Mouse (Mus musculus): ENCODE data around the gene Nfkbiz. TPM values are rescaled to one million over a fixed set of nuclear protein-coding genes. Genes with fewer than 3 reads are reported as not detected.

Nfkbiz gene
- polyA plus RNA-seq, 1 experiment from 2014 or later: 2.2 TPM

DNA sequence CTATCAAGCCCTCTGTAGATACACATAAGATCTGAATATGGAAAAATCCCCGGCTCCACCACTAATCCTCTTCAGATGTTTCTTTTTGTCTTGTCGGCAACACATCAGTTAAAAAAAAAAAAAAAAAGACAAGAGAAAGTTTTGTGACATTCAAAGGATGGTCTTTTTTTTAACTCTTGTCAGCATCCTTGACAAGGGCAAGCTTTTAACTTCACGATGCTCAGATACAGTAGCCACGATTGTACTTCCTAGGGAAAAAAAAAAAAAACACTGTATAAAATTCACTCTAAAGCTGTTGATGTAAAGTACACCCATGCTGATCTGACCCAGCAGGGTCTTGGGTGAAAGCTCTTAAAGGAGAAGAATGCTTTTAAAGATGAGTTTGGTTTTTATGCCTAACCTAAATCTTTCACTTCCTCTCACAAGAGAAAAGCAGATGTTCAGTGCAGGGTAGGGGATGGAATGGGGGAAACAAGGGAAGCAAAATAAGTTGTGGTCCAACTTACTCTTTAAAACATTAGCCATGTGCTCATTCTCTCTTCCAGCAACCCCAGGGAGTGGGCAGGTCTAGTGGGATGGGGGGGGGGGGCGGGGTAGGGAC is 57.6 kb downstream of the Nfkbiz start:
- Histone ChIP-seq H3K4me1 (ENCODE audit: control insufficient read depth, low read depth, low read length) (no peaks in the 10 kb centered on the region; the same call in 1 of the 2 replicates), H3K27ac (ENCODE audit: low read length) (no peak overlapping the region), H3K4me3 (ENCODE audit: low read depth, low read length) (no peak overlapping the region), H3K9me3 (replicated peaks; ENCODE audit: control insufficient read depth, low read length) (no peaks in the 10 kb centered on the region), H3K9ac (ENCODE audit: low read depth, low read length) (no peak overlapping the region), H3K4me2 (ENCODE audit: low read depth, low read length) (no peak overlapping the region), H3K27me3 (ENCODE audit: control insufficient read depth, insufficient read depth, low read depth, low read length) (no peaks in the 10 kb centered on the region), H3K36me3 (ENCODE audit: control insufficient read depth, insufficient read depth) (no peaks in the 10 kb centered on the region)
- 44% methylated on average over 5 of the region's 5 CpGs for WGBS (ENCODE audit: insufficient replicate concordance)
- ATAC-seq (ENCODE audit: low read depth): no peak

DNA sequence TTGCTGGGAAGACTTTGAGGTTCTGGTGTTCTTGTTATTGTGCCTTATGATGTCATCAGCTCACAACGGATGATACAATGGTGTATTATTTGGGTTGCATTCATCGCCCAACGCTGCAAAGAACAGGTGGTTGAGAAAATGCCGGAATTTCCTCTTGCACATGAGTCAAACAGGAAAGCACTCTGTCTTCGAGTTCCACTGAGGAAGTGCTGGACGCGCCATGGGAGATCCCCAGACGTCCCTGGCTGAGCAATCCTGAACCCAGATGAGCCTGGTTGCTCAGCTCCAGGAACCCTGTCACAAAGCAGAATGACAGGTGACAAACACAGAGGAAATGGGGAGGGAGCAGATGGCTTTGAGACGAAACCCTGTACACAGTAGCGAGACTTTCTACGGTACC is 62.4 kb downstream of the Nfkbiz start:
- Histone ChIP-seq H3K9ac (ENCODE audit: low read depth, low read length) (no peak overlapping the region), H3K4me2 (ENCODE audit: low read depth, low read length) (no peak overlapping the region), H3K4me1 (ENCODE audit: control insufficient read depth, low read depth, low read length) (no peaks in the 10 kb centered on the region), H3K9me3 (replicated peaks; ENCODE audit: control insufficient read depth, low read length) (no peaks in the 10 kb centered on the region), H3K27ac (ENCODE audit: low read length) (no peak overlapping the region), H3K27me3 (ENCODE audit: control insufficient read depth, insufficient read depth, low read depth, low read length) (no peaks in the 10 kb centered on the region), H3K4me3 (ENCODE audit: low read depth, low read length) (no peak overlapping the region), H3K36me3 (ENCODE audit: control insufficient read depth, insufficient read depth) (no peaks in the 10 kb centered on the region)
- ATAC-seq (ENCODE audit: low read depth): no peak
- WGBS (ENCODE audit: insufficient replicate concordance): 45% methylated on average over 11 of the region's 11 CpGs

DNA sequence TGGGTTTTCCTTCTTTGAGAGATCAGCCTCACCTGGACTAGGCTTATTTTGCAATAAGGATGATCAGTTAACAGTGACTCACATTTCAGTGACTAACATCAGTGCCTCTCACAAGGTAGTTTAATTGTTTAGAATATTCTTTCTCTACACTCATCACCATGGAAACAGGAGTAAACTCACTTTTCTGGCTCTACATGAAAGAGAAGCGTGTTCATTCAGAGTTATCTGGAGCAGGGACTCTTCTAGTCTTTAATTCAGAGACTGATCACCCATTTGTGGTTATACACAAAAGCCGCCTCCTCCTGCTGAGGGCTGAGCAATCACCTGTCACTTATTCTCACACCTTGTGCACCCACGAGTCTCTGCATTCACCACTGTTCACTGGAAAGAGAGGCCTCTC is 68.5 kb downstream of the Nfkbiz start:
- Histone ChIP-seq H3K4me3 (ENCODE audit: low read depth, low read length) (no peak overlapping the region), H3K9ac (ENCODE audit: low read depth, low read length) (no peak overlapping the region), H3K36me3 (ENCODE audit: control insufficient read depth, insufficient read depth) (no peaks in the 10 kb centered on the region), H3K4me1 (ENCODE audit: control insufficient read depth, low read depth, low read length) (no peaks in the 10 kb centered on the region), H3K4me2 (ENCODE audit: low read depth, low read length) (no peak overlapping the region), H3K27me3 (ENCODE audit: control insufficient read depth, insufficient read depth, low read depth, low read length) (no peaks in the 10 kb centered on the region), H3K27ac (ENCODE audit: low read length) (no peak overlapping the region), H3K9me3 (replicated peaks; ENCODE audit: control insufficient read depth, low read length) (no peaks in the 10 kb centered on the region)
- no peak for ATAC-seq (ENCODE audit: low read depth)
- 64% methylated on average over 3 of the region's 3 CpGs for WGBS (ENCODE audit: insufficient replicate concordance)

Other genes starting within 250 kb of the Nfkbiz start
- gene Nxpe3, start 56.4 kb upstream of the Nfkbiz start, polyA plus RNA-seq (2015; fragmentation: Nextera tagmentation; extraction: Ambion mirVana): 0.60 and 0.64 TPM in 2 replicates
- 3.5 and 3.7 TPM in 2 replicates for gene Cep97, start 96.0 kb upstream of the Nfkbiz start, polyA plus RNA-seq (2015; fragmentation: Nextera tagmentation; extraction: Ambion mirVana)
- 300 and 356 TPM in 2 replicates for gene Rpl24, start 127.4 kb upstream of the Nfkbiz start, polyA plus RNA-seq (2015; fragmentation: Nextera tagmentation; extraction: Ambion mirVana)
- gene Zbtb11, start 135.0 kb upstream of the Nfkbiz start, polyA plus RNA-seq (2015; fragmentation: Nextera tagmentation; extraction: Ambion mirVana): 7.9 and 8.3 TPM in 2 replicates
- 76.6 and 88.9 TPM in 2 replicates for gene Pcnp, start 190.8 kb upstream of the Nfkbiz start, polyA plus RNA-seq (2015; fragmentation: Nextera tagmentation; extraction: Ambion mirVana)
- 11.0 and 12.9 TPM in 2 replicates for gene Trmt10c, start 198.9 kb upstream of the Nfkbiz start, polyA plus RNA-seq (2015; fragmentation: Nextera tagmentation; extraction: Ambion mirVana)
- gene Senp7, start 209.4 kb upstream of the Nfkbiz start, polyA plus RNA-seq (2015; fragmentation: Nextera tagmentation; extraction: Ambion mirVana): 16.0 TPM in 2 replicates

Measured in liver, embryonic 16.5 days (tissue).